ENCODE assay signal across 8 mouse cellular contexts in genomic region chr6:21851596-21852343, GRCm38 (mm10). TPM values are rescaled to one million over a fixed set of nuclear protein-coding genes. Genes with fewer than 3 reads are reported as not detected.
DNase-seq lines count a peak whose midpoint lies in the region; ATAC-seq and TF ChIP-seq lines count a peak whose summit lies in the region.

No protein-coding gene starts in this region.

- no peaks in the 10 kb centered on the region for H3K27me3 ChIP-seq in hindbrain, embryonic 15.5 days

- peak overlapping the region; percentile 92 for H3K4me2 ChIP-seq in hindbrain, embryonic 15.5 days

- WGBS in hindbrain, embryonic 15.5 days = under 1% methylated on average over 48 of the region's 62 CpGs

- H3K36me3 ChIP-seq in hindbrain, embryonic 15.5 days = no peaks in the 10 kb centered on the region

- H3K9ac ChIP-seq in hindbrain, embryonic 15.5 days = peak overlapping the region; percentile 93

- peak; percentile 43; the same call in 1 of the 2 replicates for TF ChIP-seq CTCF in gastrocnemius, adult 2 months (IDR thresholded peaks at IDR 0.05)

- intact Hi-C loops in gastrocnemius, adult 2 months (cut with DNase I) = loop anchor here (5.0 kb wide), 2 partner anchors 54 to 96 kb away; partner anchors contain the start of gene Ing3

- DNase-seq in adrenal gland, adult 8-10 months = peak; percentile 87
- DNase-seq in cerebellum, postnatal 36 days = peak; percentile 45 to 49
- peak; percentile 90 for DNase-seq in gastrocnemius, adult 2 months
- DNase-seq in left cerebral cortex, adult 11 months (ENCODE audit: low spot score) = peak; percentile 6
- DNase-seq in lung, postnatal 14 days = peak; percentile 84
- peak; percentile 41 to 54 for DNase-seq in right cerebral cortex, adult 2 months (ENCODE audit: low spot score in 2 of 2)
- DNase-seq in natural killer cell, adult 2 months (ENCODE audit: low spot score in 2 of 2) = no peak

- H3K27ac ChIP-seq in gastrocnemius, adult 2 months = peak overlapping the region; percentile 93
- H3K27ac ChIP-seq in hindbrain, embryonic 15.5 days (replicated peaks) = peak overlapping the region; percentile 89

- peak; percentile 87 for ATAC-seq in hindbrain, embryonic 15.5 days (ENCODE audit: low FRiP score, low read depth)

- H3K4me1 ChIP-seq in hindbrain, embryonic 15.5 days (replicated peaks) = peaks cover 19% of the 10 kb centered on the region

- peak overlapping the region; percentile 88 for H3K4me3 ChIP-seq in gastrocnemius, adult 2 months
- H3K4me3 ChIP-seq in hindbrain, embryonic 15.5 days = peak overlapping the region; percentile 97

- no peaks in the 10 kb centered on the region for H3K9me3 ChIP-seq in hindbrain, embryonic 15.5 days

RNA-seq across cellular contexts. Expression of gene Tspan12, which starts 0.5 kb away (rescaled TPM):
- total RNA-seq in adrenal gland, adult 8-10 months (2022) = 100 to 1,000 TPM; 147 to 176 (median 162) TPM
- 10 to 100 TPM in 1 of 2 experiments, 1 to 10 TPM in 1; 7.1 to 15.5 TPM for total RNA-seq in gastrocnemius, adult 2 months (2021)
- polyA plus RNA-seq in hindbrain, embryonic 15.5 days (2015; fragmentation: Nextera tagmentation; extraction: Ambion mirVana) = 60.5 and 66.8 TPM in 2 replicates

Comparison
In these comparisons a context has a peak if more than half of its experiments do, and no peak if none do; other contexts are left out.
1. DNase-seq: peak in adrenal gland, adult 8-10 months (single experiment), cerebellum, postnatal 36 days (2 of 2), gastrocnemius, adult 2 months (single experiment), left cerebral cortex, adult 11 months (single experiment), lung, postnatal 14 days (single experiment) and right cerebral cortex, adult 2 months (2 of 2); none in natural killer cell, adult 2 months (0 of 2).
2. RNA of gene Tspan12, which starts 0.5 kb away (total RNA-seq): 147 to 176 TPM in adrenal gland, adult 8-10 months; 7.1 to 15.5 TPM in gastrocnemius, adult 2 months; every median in the first group is over 4 times any median in the second.